Mouse (Mus musculus) spleen, adult 10 weeks (tissue): ENCODE measurements around the gene Fam204a. TPM values are rescaled to one million over a fixed set of nuclear protein-coding genes. Genes with fewer than 3 reads are reported as not detected.

ENCODE experiments used
- polyA plus RNA-seq: library from polyadenylated mRNA; stranded (reverse); fragments of 350-450 nt; fragmentation: Illumina TruSeq; extraction: RNeasy Lipid Tissue Mini Kit (QIAGEN cat#74804); gene quantifications from one replicate; pipeline ENCODE4 v1.2.3, GENCODE M21; 2015; ENCODE audit warnings: low replicate concordance; ENCODE audit not compliant: insufficient read depth

Fam204a gene
- 74.3 TPM for polyA plus RNA-seq

DNA sequence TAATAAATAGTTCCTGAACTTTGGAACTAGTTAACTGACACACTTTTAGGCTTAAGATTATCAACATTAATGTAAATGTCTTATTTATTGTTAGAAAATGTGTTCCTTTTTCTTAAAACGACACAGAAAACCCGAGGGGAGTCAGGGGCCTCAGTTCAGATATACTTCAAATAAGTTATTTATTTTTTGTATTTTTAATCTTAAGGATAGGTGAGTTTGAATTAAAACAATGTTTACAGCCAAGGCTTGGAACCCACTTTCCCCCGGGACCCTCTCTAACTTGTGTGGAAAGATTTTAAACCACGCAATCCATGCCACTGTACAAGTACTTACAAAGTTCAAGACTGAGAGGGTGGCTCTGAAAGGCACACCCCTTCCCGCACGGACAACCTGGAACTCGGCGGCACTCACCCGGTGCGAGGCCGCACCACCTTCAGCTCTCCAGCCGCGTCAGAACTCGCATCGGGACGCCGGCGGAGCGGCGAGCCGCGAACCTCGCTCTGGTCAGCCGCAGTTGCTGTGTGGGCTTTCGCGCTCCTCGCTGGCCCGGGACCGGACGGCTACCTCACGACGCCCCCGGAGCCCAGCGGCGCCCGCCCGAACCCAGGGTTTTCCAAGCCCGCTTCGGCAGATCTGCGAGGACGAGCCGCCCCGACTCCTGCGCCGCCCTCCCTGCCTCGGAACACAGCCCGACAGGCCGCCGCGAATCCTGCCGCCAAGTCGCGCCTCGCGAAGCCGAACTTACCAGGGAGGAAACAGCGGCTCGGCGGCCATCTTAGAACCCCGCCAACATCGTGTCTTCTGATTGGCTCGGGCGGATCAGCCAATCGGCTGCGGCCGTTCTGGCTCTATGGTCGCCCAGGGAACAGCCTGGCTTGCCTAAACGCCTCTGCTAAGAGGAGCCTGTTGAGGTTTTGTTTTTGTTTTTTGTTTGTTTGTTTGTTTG lies at the start of gene Fam204a:
Gene Fam204a (minus strand): TSS at position 803 of the 946 bp plus-strand sequence.

Other genes with a start within 250 kb of the Fam204a start
- not detected for gene Prlhr, start 241.6 kb upstream of the Fam204a start, polyA plus RNA-seq